Mouse (Mus musculus) layer of hippocampus, postnatal 14 days (tissue): ENCODE results near the gene Fibcd1. TPM values are rescaled to one million over a fixed set of nuclear protein-coding genes. Genes with fewer than 3 reads are reported as not detected.

Source experiments
- DNase-seq, 2 experiments: peaks; one replicate each; pipeline ENCODE4 v3.0.0; 2021 to 2022; ENCODE audit warnings: low spot score in 2 of 2, mixed read lengths in 1 of 2
- total RNA-seq, 2 experiments: library from RNA; stranded (reverse); gene quantifications; 2 replicates each; pipeline ENCODE4 v1.2.3; 2021

The Fibcd1 gene
- total RNA-seq, 2 experiments from 2014 or later = 111 to 117 TPM

DNA sequence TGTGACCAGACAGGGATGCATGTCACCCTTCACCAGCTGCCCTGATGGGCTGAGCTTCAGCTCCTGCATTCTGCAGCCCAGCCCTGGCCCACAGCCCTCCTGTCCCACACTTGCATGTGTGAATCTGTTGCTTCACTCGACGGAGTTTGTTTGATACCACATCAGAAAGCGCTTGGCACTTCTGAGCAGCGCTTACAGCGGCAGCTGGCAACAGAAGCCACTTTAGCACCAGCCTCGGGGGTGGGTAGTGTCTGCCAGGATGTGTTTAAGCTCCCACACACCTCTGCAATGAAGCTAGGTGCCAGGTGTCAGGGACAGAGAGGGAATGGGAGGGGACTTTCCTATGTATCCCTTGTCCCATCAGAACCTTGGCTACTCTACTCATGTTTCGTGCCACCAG, 31.1 kb downstream of the Fibcd1 start:
- no peak for DNase-seq

GRCm38 (mm10) chr2:31813641-31814040, 32.2 kb downstream of the Fibcd1 start:
- no peak for DNase-seq

- no peak for DNase-seq
Observed at GRCm38 (mm10) chr2:31811086-31811958, 34.5 kb downstream of the Fibcd1 start.

GRCm38 (mm10) chr2:31810444-31810843, 35.4 kb downstream of the Fibcd1 start, which contains the start of gene Qrfp:
Gene Qrfp (minus strand): TSS chr2:31810580.
- DNase-seq = no peak

DNA sequence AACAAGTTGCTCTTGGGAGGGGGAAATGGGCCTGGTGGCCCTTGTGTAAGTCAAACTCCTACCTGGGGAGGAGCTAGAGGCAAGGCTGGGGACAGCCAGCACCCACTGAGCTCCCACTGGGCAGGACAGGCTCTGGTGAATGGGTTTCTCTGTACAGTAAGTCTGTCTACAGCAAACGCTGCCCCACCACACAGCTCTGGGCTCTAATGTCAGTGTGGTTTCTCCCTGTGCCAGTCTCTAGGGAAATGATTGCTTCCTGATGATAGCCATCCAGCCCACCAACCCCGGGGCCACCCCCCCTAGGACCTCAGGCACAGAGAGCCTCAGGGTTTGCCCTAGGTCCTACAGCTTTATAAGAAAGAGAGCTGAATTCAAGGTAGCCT, 36.5 kb downstream of the Fibcd1 start:
- no peak for DNase-seq

DNA sequence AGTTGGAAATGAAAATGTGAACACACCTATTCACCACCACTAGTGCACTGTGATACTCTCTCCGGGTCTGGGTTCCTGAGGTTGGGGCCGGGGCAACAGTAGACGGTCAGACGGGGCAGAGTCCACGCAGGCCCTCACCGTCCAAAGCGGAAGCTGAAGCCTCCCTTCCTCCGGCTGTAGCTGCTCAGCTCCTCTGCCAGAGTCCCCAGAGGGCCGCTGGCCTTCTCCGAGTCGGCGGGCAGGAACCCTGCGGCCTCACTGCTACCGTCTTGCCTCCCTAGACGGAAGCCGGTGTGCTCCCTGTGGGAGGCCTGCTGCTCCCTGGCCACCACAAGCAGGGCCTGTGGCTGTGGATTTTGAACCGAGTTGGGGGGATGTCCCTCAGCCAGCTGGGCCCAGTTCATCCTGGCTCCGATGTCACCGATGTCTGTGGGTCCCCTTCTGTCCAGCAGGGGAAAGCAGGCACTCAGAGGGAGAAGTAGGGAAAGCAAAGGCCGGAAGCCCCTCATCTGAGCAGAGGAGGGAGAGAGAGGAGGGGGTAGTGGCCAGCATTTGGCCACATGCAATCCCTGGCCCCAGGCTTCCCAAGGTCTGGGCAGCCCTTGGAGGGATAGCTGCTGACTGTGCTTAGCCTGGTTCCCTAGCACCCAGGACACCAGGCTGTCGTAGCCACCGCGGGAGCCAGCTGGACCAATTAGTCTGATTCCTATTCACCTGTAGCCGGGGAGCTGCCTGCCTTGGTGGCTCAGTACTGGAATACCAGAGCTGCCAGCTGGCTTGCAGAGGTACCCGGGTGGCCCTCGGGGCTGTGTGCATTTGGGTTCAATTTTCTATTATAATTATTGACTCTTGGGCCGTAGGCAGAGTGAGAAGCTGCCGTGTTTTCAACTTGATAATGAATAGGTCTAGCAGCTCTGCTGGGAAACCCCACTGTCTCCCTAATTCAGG, 37.1 kb downstream of the Fibcd1 start:
- DNase-seq = no peak

DNA sequence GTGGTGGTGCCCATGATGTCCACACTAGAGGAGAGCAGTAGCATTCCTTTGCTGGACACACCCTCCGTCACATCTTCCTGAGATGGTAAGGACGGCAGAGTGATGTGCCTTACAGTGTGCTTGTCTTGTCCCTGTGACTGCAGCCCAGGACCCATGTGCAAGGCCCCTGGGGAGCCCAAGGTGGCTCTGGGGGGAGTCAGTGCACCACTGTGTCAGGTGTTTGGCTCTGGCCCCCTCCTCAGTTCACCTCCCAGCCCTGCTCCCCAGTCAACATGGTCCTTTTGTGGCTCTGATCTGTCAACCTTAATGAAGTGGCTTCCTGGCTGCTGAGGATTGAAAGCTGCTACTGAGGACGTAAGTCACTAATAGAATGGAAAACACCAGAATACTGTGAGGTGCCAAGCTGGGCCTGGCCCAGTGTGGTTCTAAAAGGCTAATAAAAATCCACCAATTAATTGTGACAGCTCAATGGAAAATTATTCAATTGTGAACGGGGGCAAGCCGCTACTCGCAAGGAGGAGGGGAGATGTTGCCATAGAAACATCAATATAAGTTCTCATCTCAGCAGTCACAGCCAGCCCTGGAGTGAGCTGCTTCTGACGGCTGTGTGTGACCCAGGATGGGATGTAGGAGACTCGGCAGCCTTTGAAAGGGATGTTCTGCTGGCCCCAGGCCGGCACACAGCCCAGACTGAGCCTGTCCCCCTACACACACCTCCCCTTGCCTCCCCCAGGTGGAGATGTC, 39.0 kb downstream of the Fibcd1 start:
- no peak for DNase-seq

- no peak for DNase-seq
Observed at GRCm38 (mm10) chr2:31803480-31803879, 42.3 kb downstream of the Fibcd1 start.

GRCm38 (mm10) chr2:31802811-31803210, 43.0 kb downstream of the Fibcd1 start:
- no peak for DNase-seq

GRCm38 (mm10) chr2:31801416-31801815, 44.4 kb downstream of the Fibcd1 start:
- no peak for DNase-seq

DNA sequence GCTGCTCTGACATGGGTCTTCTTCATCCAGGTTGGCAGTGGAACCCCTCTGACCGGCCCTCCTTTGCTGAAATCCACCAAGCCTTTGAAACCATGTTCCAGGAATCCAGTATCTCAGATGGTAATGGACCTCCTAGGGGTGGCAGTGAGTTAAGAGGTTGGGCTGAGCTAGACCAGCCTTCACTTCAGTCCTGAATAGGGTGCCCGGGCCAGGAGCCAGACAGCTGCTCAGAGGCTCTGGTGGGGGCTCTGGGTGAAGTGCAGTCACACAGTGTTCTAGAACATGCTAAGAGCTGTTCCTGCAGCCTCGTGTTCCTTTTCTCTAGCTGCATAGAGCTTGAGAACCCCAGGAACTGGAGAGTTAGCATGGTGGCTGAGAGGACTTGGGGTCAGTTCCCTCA, 48.9 kb downstream of the Fibcd1 start:
- no peak for DNase-seq

DNA sequence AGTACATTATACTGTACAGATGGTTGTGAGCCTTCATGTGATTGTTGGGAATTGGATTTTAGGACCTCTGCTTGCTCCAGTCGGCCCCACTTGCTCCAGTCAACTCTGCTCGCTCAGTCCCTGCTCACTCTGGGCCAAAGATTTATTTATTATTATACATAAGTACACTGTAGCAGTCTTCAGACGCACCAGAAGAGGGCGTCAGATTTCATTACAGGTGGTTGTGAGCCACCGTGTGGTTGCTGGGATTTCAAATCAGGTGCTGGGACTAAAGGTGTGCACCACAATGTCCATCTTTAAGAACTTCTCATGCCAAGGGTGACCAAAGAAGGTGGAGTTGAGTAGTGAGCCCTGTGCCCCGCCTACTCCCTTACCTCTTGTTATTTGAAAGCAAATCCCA, 53.2 kb downstream of the Fibcd1 start:
- no peak for DNase-seq

GRCm38 (mm10) chr2:31791260-31791659, 54.5 kb downstream of the Fibcd1 start:
- no peak for DNase-seq

DNA sequence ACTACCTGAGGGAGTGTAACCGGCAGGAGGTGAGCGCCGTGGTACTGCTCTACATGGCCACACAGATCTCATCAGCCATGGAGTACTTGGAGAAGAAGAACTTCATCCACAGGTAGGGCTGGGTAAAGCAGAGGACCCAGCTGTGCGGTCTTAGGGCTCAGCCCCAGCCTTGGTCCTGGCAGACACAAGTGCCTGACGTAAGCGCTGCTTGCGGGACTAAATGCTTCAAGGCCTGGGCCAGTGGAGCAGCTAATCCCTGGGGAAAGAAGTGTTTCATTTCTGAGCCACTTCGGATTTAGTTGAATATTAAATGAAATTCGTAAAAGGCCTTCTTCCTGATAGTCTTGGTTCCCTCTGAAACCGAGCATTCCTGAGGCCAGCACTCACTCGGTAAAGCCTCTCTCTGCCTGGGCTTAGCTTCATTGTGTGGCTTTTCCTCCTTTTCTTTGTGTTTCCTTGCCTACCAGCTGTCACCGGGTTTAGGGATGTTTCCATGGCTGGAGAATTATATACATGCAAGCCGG, 55.0 kb downstream of the Fibcd1 start:
- no peak for DNase-seq

DNA sequence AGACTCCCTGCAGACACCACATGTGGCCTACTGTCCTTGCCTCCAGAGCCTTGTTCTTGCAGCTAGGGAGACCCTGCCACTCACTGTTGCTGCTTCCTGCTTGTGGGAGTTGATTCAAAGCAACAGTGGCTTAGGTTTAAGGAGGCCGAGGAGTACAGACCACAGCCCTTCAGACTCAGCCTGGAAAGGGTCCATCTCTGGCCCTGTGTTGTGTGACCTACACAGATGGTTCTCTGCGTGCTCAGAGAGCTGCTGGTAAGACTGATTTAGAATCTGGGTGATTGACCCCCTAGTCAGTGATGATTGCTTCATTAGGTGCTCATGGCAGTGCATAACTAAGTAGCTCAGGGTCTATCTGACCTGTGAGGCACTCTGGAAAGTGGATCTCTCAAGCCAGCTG, 56.6 kb downstream of the Fibcd1 start:
- DNase-seq = no peak

- DNase-seq = no peak
Observed at GRCm38 (mm10) chr2:31788227-31788626, 57.6 kb downstream of the Fibcd1 start.

DNA sequence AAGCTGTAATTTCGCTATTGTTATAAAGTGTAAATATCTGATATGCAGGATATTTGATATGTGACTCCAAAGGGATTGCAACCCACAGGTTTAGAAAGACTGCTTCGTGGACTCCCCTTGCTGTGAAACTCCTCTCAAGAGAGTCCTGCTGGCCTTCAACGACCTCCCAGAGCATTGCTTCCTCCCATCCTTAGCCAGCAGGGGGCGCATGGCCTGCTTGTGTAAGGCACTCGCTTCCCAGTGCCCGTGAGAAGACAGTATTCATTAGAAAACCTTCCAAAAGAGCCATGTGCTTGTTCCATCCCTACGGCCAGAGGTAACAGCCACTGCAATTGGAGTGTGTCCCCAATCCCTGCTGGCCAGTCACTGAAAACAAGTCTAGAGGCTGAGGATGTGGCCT, 58.8 kb downstream of the Fibcd1 start:
- DNase-seq = peak; percentile 64 to 76

- DNase-seq = peak; percentile 70 to 91
Observed at GRCm38 (mm10) chr2:31785074-31785473, 60.7 kb downstream of the Fibcd1 start.

DNA sequence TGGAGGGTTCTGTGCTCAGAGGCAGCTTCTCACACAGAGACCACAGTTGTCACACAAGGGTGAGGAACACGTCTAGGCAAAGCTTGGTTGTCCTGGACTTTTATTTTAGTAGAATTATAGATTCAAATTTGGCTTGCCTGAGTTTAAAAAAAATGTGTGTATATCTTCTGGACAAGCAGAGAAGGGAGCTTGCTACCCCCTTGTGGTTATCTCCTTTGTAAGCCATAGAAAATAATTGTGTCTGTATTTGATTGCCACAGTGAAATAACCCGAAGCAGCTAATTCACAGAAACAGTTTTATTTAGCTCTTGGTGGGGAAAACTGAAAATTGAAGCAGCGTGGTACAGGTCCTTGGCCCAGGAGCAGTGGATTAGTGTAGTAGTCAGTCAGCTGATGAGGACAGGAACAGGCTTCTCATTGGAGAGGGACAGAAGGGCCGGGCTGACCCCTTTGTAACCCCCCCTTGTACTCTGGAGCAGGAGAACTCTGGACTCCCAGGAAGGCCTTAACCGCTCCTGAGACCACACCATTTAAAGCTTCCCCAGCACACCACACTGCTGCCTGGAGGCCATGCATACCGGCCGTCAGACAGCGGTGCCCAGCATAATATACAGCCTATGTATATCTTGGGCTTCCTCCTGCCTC, 62.7 kb downstream of the Fibcd1 start:
- DNase-seq = no peak

DNA sequence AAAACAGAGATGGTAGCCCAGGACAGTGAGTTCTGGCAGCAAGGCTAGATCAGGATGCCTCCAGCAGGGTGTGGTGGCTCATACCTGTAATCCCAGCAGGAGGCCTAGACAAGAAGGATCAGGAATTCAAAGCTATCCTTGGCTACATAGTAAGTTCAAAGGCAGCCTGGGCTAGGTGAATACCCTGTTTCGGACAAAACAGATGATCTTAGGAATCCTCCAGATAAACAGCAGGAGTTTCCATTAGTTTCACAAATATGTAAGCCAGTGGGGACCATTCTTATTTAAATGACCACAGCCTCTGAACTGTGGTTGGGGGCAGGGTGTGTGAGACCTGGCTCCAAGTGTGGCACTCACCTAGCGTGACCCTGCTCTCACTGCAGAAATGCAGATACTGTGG, 66.5 kb downstream of the Fibcd1 start:
- no peak for DNase-seq

- DNase-seq = no peak
Observed at GRCm38 (mm10) chr2:31776479-31776878, 69.3 kb downstream of the Fibcd1 start.
